Mouse (Mus musculus): ENCODE measurements around the gene Utrn. TPM values are rescaled to one million over a fixed set of nuclear protein-coding genes. Genes with fewer than 3 reads are reported as not detected.

Utrn gene
- polyA plus RNA-seq, 1 experiment = 104 TPM

- Histone ChIP-seq H3K27ac (ENCODE audit: insufficient read depth, low read length) (no peak overlapping the region), H3K4me1 (ENCODE audit: control insufficient read depth, insufficient read depth, low read length) (peaks cover 6% of the 10 kb centered on the region), H3K4me3 (ENCODE audit: insufficient read depth, low read length) (no peak overlapping the region)
- TF ChIP-seq CTCF (IDR thresholded peaks at IDR 0.05; ENCODE audit: borderline replicate concordance, insufficient read depth, low read length) (no peak), POLR2A (IDR thresholded peaks at IDR 0.05; ENCODE audit: low read depth, low read length) (no peak)
Measured at GRCm38 (mm10) chr10:12735695-12736094, 133.5 kb downstream of the Utrn start.

GRCm38 (mm10) chr10:12731459-12731858 is 137.7 kb downstream of the Utrn start:
- Histone ChIP-seq H3K4me1 (ENCODE audit: control insufficient read depth, insufficient read depth, low read length) (no peaks in the 10 kb centered on the region), H3K27ac (ENCODE audit: insufficient read depth, low read length) (no peak overlapping the region), H3K4me3 (ENCODE audit: insufficient read depth, low read length) (no peak overlapping the region)
- no peak for TF ChIP-seq POLR2A (IDR thresholded peaks at IDR 0.05; ENCODE audit: low read depth, low read length)
- TF ChIP-seq CTCF (IDR thresholded peaks at IDR 0.05; ENCODE audit: borderline replicate concordance, insufficient read depth, low read length) = no peak

DNA sequence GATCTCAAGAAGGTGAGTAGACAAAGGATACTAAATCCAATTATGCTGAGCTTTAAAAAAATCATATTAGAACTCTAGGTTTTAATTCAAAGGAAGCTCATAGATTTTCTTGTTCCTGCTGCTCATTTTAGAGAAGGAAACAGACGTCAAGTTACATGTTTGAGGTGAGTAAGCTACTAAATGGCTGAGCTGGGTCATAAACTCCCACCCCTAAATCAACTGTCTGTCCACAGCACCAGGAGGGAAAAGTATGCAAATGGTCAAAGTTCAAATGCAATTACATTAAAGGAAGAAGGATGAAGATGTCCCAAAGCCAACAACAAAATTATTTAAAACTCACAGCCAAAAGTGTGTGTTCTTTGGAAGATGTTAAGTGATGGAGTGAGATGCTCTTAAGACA is 139.5 kb downstream of the Utrn start:
- H3K4me1 ChIP-seq (ENCODE audit: control insufficient read depth, insufficient read depth, low read length) = no peaks in the 10 kb centered on the region
- no peak for TF ChIP-seq CTCF (IDR thresholded peaks at IDR 0.05; ENCODE audit: borderline replicate concordance, insufficient read depth, low read length)
- TF ChIP-seq POLR2A (IDR thresholded peaks at IDR 0.05; ENCODE audit: low read depth, low read length) = no peak
- no peak overlapping the region for H3K27ac ChIP-seq (ENCODE audit: insufficient read depth, low read length)
- no peak overlapping the region for H3K4me3 ChIP-seq (ENCODE audit: insufficient read depth, low read length)

GRCm38 (mm10) chr10:12729033-12729432 is 140.1 kb downstream of the Utrn start:
- Histone ChIP-seq H3K27ac (ENCODE audit: insufficient read depth, low read length) (no peak overlapping the region), H3K4me3 (ENCODE audit: insufficient read depth, low read length) (no peak overlapping the region), H3K4me1 (ENCODE audit: control insufficient read depth, insufficient read depth, low read length) (no peaks in the 10 kb centered on the region)
- no peak for TF ChIP-seq POLR2A (IDR thresholded peaks at IDR 0.05; ENCODE audit: low read depth, low read length)
- no peak for TF ChIP-seq CTCF (IDR thresholded peaks at IDR 0.05; ENCODE audit: borderline replicate concordance, insufficient read depth, low read length)

- Histone ChIP-seq H3K4me3 (ENCODE audit: insufficient read depth, low read length) (no peak overlapping the region), H3K4me1 (ENCODE audit: control insufficient read depth, insufficient read depth, low read length) (no peaks in the 10 kb centered on the region), H3K27ac (ENCODE audit: insufficient read depth, low read length) (no peak overlapping the region)
- TF ChIP-seq CTCF (IDR thresholded peaks at IDR 0.05; ENCODE audit: borderline replicate concordance, insufficient read depth, low read length) (no peak), POLR2A (IDR thresholded peaks at IDR 0.05; ENCODE audit: low read depth, low read length) (no peak)
Measured at GRCm38 (mm10) chr10:12727881-12728280, 141.3 kb downstream of the Utrn start.

DNA sequence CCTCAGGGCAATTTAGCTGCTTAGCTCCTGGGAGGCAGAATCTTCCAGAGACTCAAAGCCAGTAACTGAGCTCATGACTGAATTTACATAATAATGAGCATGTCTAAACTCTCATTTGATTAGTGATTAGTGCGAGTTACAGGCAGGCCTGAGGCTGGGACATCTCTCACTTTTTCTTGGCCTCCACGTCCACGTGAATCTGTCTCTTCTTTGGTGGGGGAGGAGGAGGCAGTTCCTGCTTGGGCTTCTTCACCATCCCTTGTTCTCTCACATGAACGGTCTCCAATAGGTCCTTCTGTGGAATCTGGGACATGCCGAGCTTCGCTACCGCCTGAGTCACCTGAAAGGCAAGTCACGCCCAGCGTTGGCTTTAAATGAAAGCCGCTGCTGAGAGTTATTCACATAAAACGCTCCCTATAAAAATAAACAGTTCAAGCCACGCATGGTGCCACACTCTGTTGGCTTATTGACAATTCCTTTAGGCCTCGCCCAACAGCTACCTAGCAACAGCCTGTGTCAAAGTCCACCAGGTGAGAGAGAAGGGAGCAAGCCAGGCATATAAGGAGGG is 143.0 kb downstream of the Utrn start:
- H3K4me3 ChIP-seq (ENCODE audit: insufficient read depth, low read length) = no peak overlapping the region
- H3K4me1 ChIP-seq (ENCODE audit: control insufficient read depth, insufficient read depth, low read length) = peaks cover 2% of the 10 kb centered on the region; the same call in 1 of the 2 replicates
- TF ChIP-seq CTCF (IDR thresholded peaks at IDR 0.05; ENCODE audit: borderline replicate concordance, insufficient read depth, low read length) (no peak), POLR2A (IDR thresholded peaks at IDR 0.05; ENCODE audit: low read depth, low read length) (no peak)
- H3K27ac ChIP-seq (ENCODE audit: insufficient read depth, low read length) = no peak overlapping the region

- Histone ChIP-seq H3K4me1 (ENCODE audit: control insufficient read depth, insufficient read depth, low read length) (peaks cover 2% of the 10 kb centered on the region; the same call in 1 of the 2 replicates), H3K27ac (ENCODE audit: insufficient read depth, low read length) (no peak overlapping the region), H3K4me3 (ENCODE audit: insufficient read depth, low read length) (no peak overlapping the region)
- TF ChIP-seq CTCF (IDR thresholded peaks at IDR 0.05; ENCODE audit: borderline replicate concordance, insufficient read depth, low read length) (no peak), POLR2A (IDR thresholded peaks at IDR 0.05; ENCODE audit: low read depth, low read length) (no peak)
Measured at GRCm38 (mm10) chr10:12724247-12725001, 144.7 kb downstream of the Utrn start.

GRCm38 (mm10) chr10:12723269-12723668 is 145.9 kb downstream of the Utrn start:
- Histone ChIP-seq H3K4me1 (ENCODE audit: control insufficient read depth, insufficient read depth, low read length) (peaks cover 2% of the 10 kb centered on the region; the same call in 1 of the 2 replicates), H3K27ac (ENCODE audit: insufficient read depth, low read length) (no peak overlapping the region), H3K4me3 (ENCODE audit: insufficient read depth, low read length) (no peak overlapping the region)
- TF ChIP-seq POLR2A (IDR thresholded peaks at IDR 0.05; ENCODE audit: low read depth, low read length) (no peak), CTCF (IDR thresholded peaks at IDR 0.05; ENCODE audit: borderline replicate concordance, insufficient read depth, low read length) (no peak)

- no peak for TF ChIP-seq POLR2A (IDR thresholded peaks at IDR 0.05; ENCODE audit: low read depth, low read length)
- no peak for TF ChIP-seq CTCF (IDR thresholded peaks at IDR 0.05; ENCODE audit: borderline replicate concordance, insufficient read depth, low read length)
- Histone ChIP-seq H3K4me3 (ENCODE audit: insufficient read depth, low read length) (no peak overlapping the region), H3K4me1 (ENCODE audit: control insufficient read depth, insufficient read depth, low read length) (peaks cover 2% of the 10 kb centered on the region; the same call in 1 of the 2 replicates), H3K27ac (ENCODE audit: insufficient read depth, low read length) (no peak overlapping the region)
Measured at GRCm38 (mm10) chr10:12722111-12722510, 147.1 kb downstream of the Utrn start.

DNA sequence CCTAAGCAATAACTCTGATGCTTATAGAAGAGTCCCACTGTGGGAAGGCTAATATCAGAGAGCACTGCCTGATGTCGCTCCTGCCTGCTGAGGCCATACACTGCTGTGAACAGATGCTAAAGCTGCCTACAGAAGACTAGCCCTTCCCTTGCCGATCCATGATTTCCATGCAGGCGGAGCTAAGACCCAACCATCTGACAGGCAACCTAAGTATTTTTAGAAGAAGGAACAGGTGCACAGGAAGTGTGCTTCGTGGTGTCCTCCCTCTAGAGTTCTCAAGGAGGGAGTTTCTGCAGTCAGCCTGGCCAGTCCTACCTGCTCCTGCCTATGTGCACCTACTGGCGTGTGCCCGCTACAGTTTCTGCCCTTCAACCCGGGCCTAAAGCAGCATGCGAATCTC is 150.8 kb downstream of the Utrn start:
- peaks cover 2% of the 10 kb centered on the region; the same call in 1 of the 2 replicates for H3K4me1 ChIP-seq (ENCODE audit: control insufficient read depth, insufficient read depth, low read length)
- TF ChIP-seq POLR2A (IDR thresholded peaks at IDR 0.05; ENCODE audit: low read depth, low read length) = no peak
- no peak for TF ChIP-seq CTCF (IDR thresholded peaks at IDR 0.05; ENCODE audit: borderline replicate concordance, insufficient read depth, low read length)
- no peak overlapping the region for H3K27ac ChIP-seq (ENCODE audit: insufficient read depth, low read length)
- no peak overlapping the region for H3K4me3 ChIP-seq (ENCODE audit: insufficient read depth, low read length)
